Mouse (Mus musculus): ENCODE measurements around the gene Ubxn11. TPM values are rescaled to one million over a fixed set of nuclear protein-coding genes. Genes with fewer than 3 reads are reported as not detected.
"Not testable (repeated sequence)": the region's sequence is repeated elsewhere in the genome, so short reads cannot be mapped to it uniquely, and the experiment has no call there.

Gene Ubxn11
- polyA plus RNA-seq, 1 experiment from 2014 or later, result 4.8 TPM

- Histone ChIP-seq H3K36me3 (peaks cover 10% of the 10 kb centered on the region), H3K4me3 (no peak overlapping the region), H3K27me3 (ENCODE audit: low read depth, poor library complexity, severe bottlenecking) (no peaks in the 10 kb centered on the region), H3K4me1 (peaks cover 47% of the 10 kb centered on the region), H3K9me3 (replicated peaks) (no peaks in the 10 kb centered on the region), H3K27ac (replicated peaks) (no peak overlapping the region)
- no peak for DNase-seq (ENCODE audit: low spot score)
- 88% methylated on average over 15 of the region's 15 CpGs for WGBS
These were observed 23.2 kb downstream of the Ubxn11 start for GRCm38 (mm10) chr4:134125383-134126060.

GRCm38 (mm10) chr4:134126300-134127120, 24.1 kb downstream of the Ubxn11 start:
- 0 out of 2 replicates have a peak overlapping the region, but pooled peaks have one; percentile 84 for H3K4me3 ChIP-seq
- no peak overlapping the region for H3K27ac ChIP-seq (replicated peaks)
- no peak for DNase-seq (ENCODE audit: low spot score)
- WGBS, result 90% methylated on average over 21 of the region's 21 CpGs
- H3K9me3 ChIP-seq (replicated peaks), result no peaks in the 10 kb centered on the region
- peaks cover 20% of the 10 kb centered on the region for H3K36me3 ChIP-seq
- H3K27me3 ChIP-seq (ENCODE audit: low read depth, poor library complexity, severe bottlenecking), result no peaks in the 10 kb centered on the region
- peaks cover 44% of the 10 kb centered on the region for H3K4me1 ChIP-seq

- no peaks in the 10 kb centered on the region for H3K9me3 ChIP-seq (replicated peaks)
- peaks cover 24% of the 10 kb centered on the region for H3K36me3 ChIP-seq
- no peak for DNase-seq (ENCODE audit: low spot score)
- H3K4me3 ChIP-seq, result peak overlapping the region; percentile 84; the same call in 1 of the 2 replicates
- peaks cover 42% of the 10 kb centered on the region for H3K4me1 ChIP-seq
- 85% methylated on average over 7 of the region's 7 CpGs for WGBS
- no peak overlapping the region for H3K27ac ChIP-seq (replicated peaks)
- H3K27me3 ChIP-seq (ENCODE audit: low read depth, poor library complexity, severe bottlenecking), result no peaks in the 10 kb centered on the region
These were observed 24.7 kb downstream of the Ubxn11 start for GRCm38 (mm10) chr4:134127121-134127455.

- Histone ChIP-seq H3K27ac (replicated peaks) (peak overlapping the region; percentile 90), H3K9me3 (replicated peaks) (no peaks in the 10 kb centered on the region), H3K27me3 (ENCODE audit: low read depth, poor library complexity, severe bottlenecking) (no peaks in the 10 kb centered on the region), H3K4me3 (peak overlapping the region; percentile 84), H3K4me1 (peaks cover 42% of the 10 kb centered on the region), H3K36me3 (peaks cover 30% of the 10 kb centered on the region)
- DNase-seq (ENCODE audit: low spot score), result no peak
- 61% methylated on average over 8 of the region's 8 CpGs for WGBS
These were observed 25.4 kb downstream of the Ubxn11 start for GRCm38 (mm10) chr4:134127793-134128192.

- H3K27ac ChIP-seq (replicated peaks), result peak within 1 kb of the TSS; percentile 90
- H3K4me3 ChIP-seq, result peak within 1 kb of the TSS; percentile 84
- peaks cover 35% of the 10 kb centered on the region for H3K36me3 ChIP-seq
- H3K27me3 ChIP-seq (ENCODE audit: low read depth, poor library complexity, severe bottlenecking), result no peaks in the 10 kb centered on the region
- no peaks in the 10 kb centered on the region for H3K9me3 ChIP-seq (replicated peaks)
- WGBS, result under 1% methylated on average over 50 of the region's 50 CpGs
- peaks cover 42% of the 10 kb centered on the region for H3K4me1 ChIP-seq
- DNase-seq (ENCODE audit: low spot score), result peak; percentile 88
These were observed 26.0 kb downstream of the Ubxn11 start, which contains the start of gene Sh3bgrl3 for GRCm38 (mm10) chr4:134128221-134128982. Sh3bgrl3 (minus strand) TSS chr4:134128789.

GRCm38 (mm10) chr4:134128983-134129362, 26.6 kb downstream of the Ubxn11 start:
- DNase-seq (ENCODE audit: low spot score), result no peak
- peak overlapping the region; percentile 90 for H3K27ac ChIP-seq (replicated peaks)
- 4% methylated on average over 14 of the region's 14 CpGs for WGBS
- peaks cover 38% of the 10 kb centered on the region for H3K36me3 ChIP-seq
- no peaks in the 10 kb centered on the region for H3K9me3 ChIP-seq (replicated peaks)
- H3K4me1 ChIP-seq, result peaks cover 39% of the 10 kb centered on the region
- no peaks in the 10 kb centered on the region for H3K27me3 ChIP-seq (ENCODE audit: low read depth, poor library complexity, severe bottlenecking)
- H3K4me3 ChIP-seq, result peak overlapping the region; percentile 84

- Histone ChIP-seq H3K36me3 (peaks cover 38% of the 10 kb centered on the region), H3K27ac (replicated peaks) (no peak overlapping the region), H3K4me1 (peaks cover 34% of the 10 kb centered on the region), H3K9me3 (replicated peaks) (no peaks in the 10 kb centered on the region), H3K4me3 (peak overlapping the region; percentile 84), H3K27me3 (ENCODE audit: low read depth, poor library complexity, severe bottlenecking) (no peaks in the 10 kb centered on the region)
- WGBS, result 56% methylated on average over 6 of the region's 6 CpGs
- no peak for DNase-seq (ENCODE audit: low spot score)
These were observed 27.1 kb downstream of the Ubxn11 start for GRCm38 (mm10) chr4:134129482-134129881.

GRCm38 (mm10) chr4:134132117-134132516, 29.7 kb downstream of the Ubxn11 start:
- DNase-seq (ENCODE audit: low spot score), result no peak
- no peaks in the 10 kb centered on the region for H3K27me3 ChIP-seq (ENCODE audit: low read depth, poor library complexity, severe bottlenecking)
- no peaks in the 10 kb centered on the region for H3K9me3 ChIP-seq (replicated peaks)
- H3K36me3 ChIP-seq, result peaks cover 36% of the 10 kb centered on the region
- no peak overlapping the region for H3K4me3 ChIP-seq
- peaks cover 25% of the 10 kb centered on the region for H3K4me1 ChIP-seq
- no peak overlapping the region for H3K27ac ChIP-seq (replicated peaks)
- 88% methylated on average over 3 of the region's 3 CpGs for WGBS

- peaks cover 41% of the 10 kb centered on the region for H3K36me3 ChIP-seq
These were observed 30.2 kb downstream of the Ubxn11 start for GRCm38 (mm10) chr4:134132519-134133095.

GRCm38 (mm10) chr4:134136280-134136926, 34.0 kb downstream of the Ubxn11 start:
- H3K27ac ChIP-seq (replicated peaks), result no peak overlapping the region
- no peak for DNase-seq (ENCODE audit: low spot score)
- H3K4me1 ChIP-seq, result no peaks in the 10 kb centered on the region
- no peak overlapping the region for H3K4me3 ChIP-seq
- H3K9me3 ChIP-seq (replicated peaks), result no peaks in the 10 kb centered on the region
- peaks cover 45% of the 10 kb centered on the region for H3K36me3 ChIP-seq
- H3K27me3 ChIP-seq (ENCODE audit: low read depth, poor library complexity, severe bottlenecking), result no peaks in the 10 kb centered on the region
- WGBS, result 73% methylated on average over 3 of the region's 3 CpGs

More at GRCm38 (mm10) chr4:134132519-134133095, 30.2 kb downstream of the Ubxn11 start:
- no peak for DNase-seq (ENCODE audit: low spot score)
- Histone ChIP-seq H3K27ac (replicated peaks) (no peak overlapping the region), H3K27me3 (ENCODE audit: low read depth, poor library complexity, severe bottlenecking) (no peaks in the 10 kb centered on the region), H3K4me3 (no peak overlapping the region), H3K9me3 (replicated peaks) (no peaks in the 10 kb centered on the region), H3K4me1 (peaks cover 20% of the 10 kb centered on the region)
- 85% methylated on average over 8 of the region's 8 CpGs for WGBS

GRCm38 (mm10) chr4:134138857-134139256, 36.5 kb downstream of the Ubxn11 start:
- no peaks in the 10 kb centered on the region for H3K9me3 ChIP-seq (replicated peaks)
- no peak overlapping the region for H3K4me3 ChIP-seq
- no peaks in the 10 kb centered on the region for H3K4me1 ChIP-seq
- H3K27ac ChIP-seq (replicated peaks), result no peak overlapping the region
- WGBS, result 82% methylated on average over 2 of the region's 2 CpGs
- peaks cover 41% of the 10 kb centered on the region for H3K36me3 ChIP-seq
- no peaks in the 10 kb centered on the region for H3K27me3 ChIP-seq (ENCODE audit: low read depth, poor library complexity, severe bottlenecking)
- DNase-seq (ENCODE audit: low spot score), result no peak

- H3K36me3 ChIP-seq, result peaks cover 70% of the 10 kb centered on the region
- DNase-seq (ENCODE audit: low spot score); H3K27me3 ChIP-seq (ENCODE audit: low read depth, poor library complexity, severe bottlenecking); H3K27ac ChIP-seq (replicated peaks); H3K4me1 ChIP-seq; H3K4me3 ChIP-seq; H3K9me3 ChIP-seq (replicated peaks): not testable (repeated sequence)
- 93% methylated on average over 5 of the region's 5 CpGs for WGBS
These were observed 41.9 kb downstream of the Ubxn11 start for GRCm38 (mm10) chr4:134144297-134144696.
